Mouse (Mus musculus) cerebellum, adult 2 months (tissue): Measurements from ENCODE around the gene Atg4a. TPM values are rescaled to one million over a fixed set of nuclear protein-coding genes. Genes with fewer than 3 reads are reported as not detected.

Experiments
- DNase-seq, 2 experiments: peaks; one replicate each; pipeline ENCODE4 v3.0.0; 2021
- H3K27ac ChIP-seq: fragments of 200-500 bp; 2 replicates; pipeline ENCODE4 v1.5.1; 2012; ENCODE audit warnings: low read length, control low read depth, inconsistent platforms; ENCODE audit not compliant: insufficient read depth
- H3K27me3 ChIP-seq: fragments of 200-500 bp; 2 replicates; pipeline ENCODE4 v1.6.1; 2012; ENCODE audit warnings: inconsistent platforms, mild to moderate bottlenecking, low read length, moderate library complexity; ENCODE audit not compliant: control insufficient read depth, insufficient read depth
- H3K4me1 ChIP-seq: fragments of 200-500 bp; 2 replicates; pipeline ENCODE4 v1.6.1; 2011; ENCODE audit warnings: low read length; ENCODE audit not compliant: control insufficient read depth, insufficient read depth
- H3K4me3 ChIP-seq: fragments of 200-500 bp; replicated peaks from 2 replicates; pipeline ENCODE3; 2011; ENCODE audit warnings: mild to moderate bottlenecking, low read depth, low read length, control low read depth; ENCODE audit not compliant: insufficient read depth
- CTCF ChIP-seq: fragments of 200-500 bp; IDR thresholded peaks from 2 replicates; pipeline ENCODE4 v1.5.1; 2011; ENCODE audit warnings: low read depth, mild to moderate bottlenecking, control low read depth, low read length, moderate library complexity, borderline replicate concordance; ENCODE audit not compliant: insufficient read depth
- POLR2A ChIP-seq: fragments of 200-500 bp; IDR thresholded peaks from 2 replicates; pipeline ENCODE4 v1.6.1; 2011; ENCODE audit warnings: low read length, control low read depth, borderline replicate concordance; ENCODE audit not compliant: insufficient read depth
- WGBS: fragments of 180-500 bp; shearing (Covaris S2); methylation state at CpG from one replicate; pipeline ENCODE4 v1.1.7; 2018; 5-methylcytosine and 5-hydroxymethylcytosine counted together
- polyA plus RNA-seq: library from polyadenylated mRNA; depleted of rRNA; stranded (reverse); fragments of >200 nt; gene quantifications from 2 replicates; pipeline ENCODE4 v1.2.3, GENCODE M21; 2012; rRNA removed

Atg4a gene
- polyA plus RNA-seq, 1 experiment, result 12.5 TPM

DNA sequence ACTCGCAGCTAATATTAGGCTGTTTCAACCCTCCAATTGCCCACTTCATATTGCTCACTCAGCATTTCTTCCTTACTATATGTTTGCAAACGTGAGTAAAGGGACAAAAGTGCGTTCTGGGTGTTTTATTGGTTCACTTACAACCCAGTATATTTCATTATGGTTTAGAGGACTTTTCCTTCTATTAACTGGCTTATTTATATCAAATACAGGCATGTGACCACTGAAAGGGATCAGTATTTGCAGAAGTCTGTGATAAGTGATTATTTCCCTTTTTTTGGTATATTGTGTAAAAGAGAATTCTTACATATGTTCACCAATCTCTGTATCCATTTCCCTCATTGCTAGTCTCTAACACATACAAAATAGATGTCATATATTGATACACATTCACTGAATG, 203.7 kb downstream of the Atg4a start:
- no peaks in the 10 kb centered on the region for H3K4me1 ChIP-seq
- no peak overlapping the region for H3K27ac ChIP-seq
- DNase-seq, result no peak
- H3K4me3 ChIP-seq, result no peak overlapping the region
- H3K27me3 ChIP-seq, result no peaks in the 10 kb centered on the region
- TF ChIP-seq CTCF, result no peak
- TF ChIP-seq POLR2A, result no peak
- 77% methylated on average over 3 of the region's 3 CpGs for WGBS

DNA sequence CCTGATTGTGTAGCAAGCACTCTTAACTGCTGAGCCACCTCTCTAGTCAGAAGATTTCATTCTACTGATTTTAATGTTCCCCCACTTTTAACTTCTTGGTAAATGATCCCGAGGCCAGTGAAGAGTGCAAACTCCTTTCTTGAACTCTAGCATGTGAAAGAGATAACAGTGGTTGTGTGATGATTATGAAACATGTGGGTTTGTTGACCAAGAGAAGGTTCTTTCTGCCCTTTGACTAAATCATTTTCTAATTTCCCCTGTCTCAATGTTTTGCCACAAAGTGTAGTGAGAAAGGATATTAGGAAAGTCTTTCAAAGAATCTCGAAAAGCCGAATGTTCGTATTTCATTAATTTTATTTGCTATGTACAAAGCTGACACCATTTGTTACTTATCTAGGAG, 208.4 kb downstream of the Atg4a start:
- H3K27me3 ChIP-seq, result no peaks in the 10 kb centered on the region
- no peak for DNase-seq
- no peak overlapping the region for H3K4me3 ChIP-seq
- 98% methylated on average over 4 of the region's 4 CpGs for WGBS
- no peaks in the 10 kb centered on the region for H3K4me1 ChIP-seq
- no peak overlapping the region for H3K27ac ChIP-seq
- TF ChIP-seq CTCF, result no peak
- no peak for TF ChIP-seq POLR2A

DNA sequence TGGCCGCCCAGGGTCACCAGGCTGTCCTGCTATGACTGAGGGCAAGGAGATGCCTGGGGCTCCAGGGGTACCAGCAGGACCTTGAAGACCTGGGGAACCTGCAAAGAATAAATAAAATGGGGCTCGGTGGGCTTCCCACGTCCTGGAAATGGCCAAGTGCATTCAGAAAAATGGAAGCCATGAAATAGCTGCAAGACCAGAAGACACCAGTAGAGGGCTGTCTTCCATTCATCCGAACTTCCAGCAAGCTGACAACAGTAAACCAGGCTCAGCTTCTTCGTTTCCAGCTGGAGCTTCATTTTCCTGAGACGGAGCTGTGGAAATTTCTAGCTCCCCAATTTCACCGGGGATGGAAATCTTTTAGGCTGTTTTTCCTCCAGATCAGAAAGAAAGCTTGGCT, 218.6 kb downstream of the Atg4a start:
- DNase-seq, result no peak
- TF ChIP-seq POLR2A, result no peak
- peak; percentile 15; the same call in 1 of the 2 replicates for TF ChIP-seq CTCF
- Histone ChIP-seq H3K27ac (no peak overlapping the region), H3K4me1 (no peaks in the 10 kb centered on the region), H3K27me3 (no peaks in the 10 kb centered on the region), H3K4me3 (no peak overlapping the region)
- 29% methylated on average over 7 of the region's 7 CpGs for WGBS

DNA sequence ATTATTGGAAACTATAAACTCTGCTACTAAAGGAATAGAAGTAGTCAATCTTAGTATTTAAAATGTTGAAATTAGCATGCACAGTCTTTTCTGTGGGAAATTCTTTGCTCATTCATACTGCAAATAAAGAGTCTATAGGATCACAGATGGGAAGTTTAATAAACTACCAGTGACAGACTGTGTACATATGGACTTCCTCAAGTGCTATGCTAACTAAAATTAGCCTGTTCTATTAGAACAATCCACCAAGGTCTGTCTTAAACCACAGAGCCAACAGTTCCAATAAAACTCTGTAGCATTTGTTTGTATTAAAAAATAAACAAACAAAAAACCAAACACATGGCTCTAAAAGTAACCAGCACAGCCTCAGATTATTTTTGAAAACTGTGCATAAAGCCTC, 238.3 kb downstream of the Atg4a start:
- H3K27me3 ChIP-seq, result no peaks in the 10 kb centered on the region
- H3K27ac ChIP-seq, result no peak overlapping the region
- H3K4me1 ChIP-seq, result no peaks in the 10 kb centered on the region
- H3K4me3 ChIP-seq, result no peak overlapping the region
- TF ChIP-seq CTCF (no peak), POLR2A (no peak)
- DNase-seq, result no peak

DNA sequence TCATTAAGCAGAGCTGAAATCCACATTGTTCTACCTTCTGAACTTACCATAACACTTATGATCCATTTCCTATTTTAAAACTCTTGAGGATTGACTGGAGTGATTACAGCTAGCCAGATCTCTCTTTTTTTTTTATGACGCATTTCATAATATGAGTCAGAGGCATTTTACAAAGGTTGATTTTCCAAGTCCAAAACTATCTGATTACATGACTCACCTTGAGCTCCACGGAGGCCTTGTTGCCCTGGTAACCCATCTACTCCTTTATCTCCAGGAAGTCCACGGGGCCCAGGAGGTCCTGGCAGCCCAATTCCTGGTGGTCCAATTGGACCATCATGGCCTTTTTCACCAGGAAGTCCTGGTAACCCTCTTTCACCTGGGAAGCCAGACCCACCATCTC, 242.3 kb downstream of the Atg4a start:
- Histone ChIP-seq H3K4me1 (no peaks in the 10 kb centered on the region), H3K4me3 (no peak overlapping the region), H3K27ac (no peak overlapping the region), H3K27me3 (no peaks in the 10 kb centered on the region)
- 91% methylated on average over 3 of the region's 3 CpGs for WGBS
- TF ChIP-seq POLR2A (no peak), CTCF (no peak)
- DNase-seq, result no peak

DNA sequence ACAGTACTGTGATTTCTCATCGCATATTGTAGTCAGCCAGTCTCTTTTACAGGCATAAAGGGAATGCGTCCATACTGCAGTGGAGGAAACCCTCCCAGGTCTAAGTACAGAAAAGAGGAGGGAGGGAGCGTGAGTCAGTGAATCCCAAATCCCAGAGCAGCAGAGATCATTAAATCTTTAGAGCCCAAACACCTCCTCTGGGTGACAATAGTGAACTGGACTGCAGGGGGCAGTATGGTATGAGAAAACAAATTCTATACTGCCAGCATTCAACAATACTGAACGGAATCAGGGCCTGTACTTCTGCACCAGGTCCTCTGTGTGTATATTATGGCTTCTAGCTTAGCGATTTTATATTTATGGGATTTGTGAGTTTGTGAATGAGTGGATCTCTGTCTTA, 256.1 kb downstream of the Atg4a start:
- no peaks in the 10 kb centered on the region for H3K27me3 ChIP-seq
- DNase-seq, result peak; percentile 7 to 13
- no peak overlapping the region for H3K4me3 ChIP-seq
- H3K4me1 ChIP-seq, result no peaks in the 10 kb centered on the region
- no peak overlapping the region for H3K27ac ChIP-seq
- 35% methylated on average over 5 of the region's 5 CpGs for WGBS
- TF ChIP-seq CTCF (no peak), POLR2A (no peak)

Other genes with a start within 250 kb of the Atg4a start
- gene Tex13b, start 143.5 kb upstream of the Atg4a start, polyA plus RNA-seq, result not detected in 2 replicates
- gene Vsig1, start 49.3 kb upstream of the Atg4a start, polyA plus RNA-seq, result 0.05 and 0.14 TPM in 2 replicates
- 18.1 and 18.3 TPM in 2 replicates for gene Psmd10, start 179 bp upstream of the Atg4a start, polyA plus RNA-seq